Mouse (Mus musculus) lung, embryonic 14.5 days (tissue): ENCODE data around the gene Gpr146. TPM values are rescaled to one million over a fixed set of nuclear protein-coding genes. Genes with fewer than 3 reads are reported as not detected.

ENCODE experiments used
- ATAC-seq: fragments of 200-750 bp; cut with Nextera tagmentation; 2 replicates; pipeline ENCODE4 v1.8.0; 2017; ENCODE audit warnings: mild to moderate bottlenecking, moderate TSS enrichment, moderate library complexity; ENCODE audit not compliant: insufficient read depth
- DNase-seq: peaks from one replicate; pipeline ENCODE4 v3.0.0-alpha.2; 2015
- H3K27ac ChIP-seq: fragments of 300-500 bp; sonication (generic); 2 replicates; pipeline ENCODE4 v1.5.1; 2014; ENCODE audit warnings: low read depth, mild to moderate bottlenecking, moderate library complexity
- H3K27me3 ChIP-seq: fragments of 300-500 bp; sonication (generic); 2 replicates; pipeline ENCODE4 v1.6.1; 2014; ENCODE audit warnings: low read length, control low read depth; ENCODE audit not compliant: insufficient read depth
- H3K36me3 ChIP-seq: fragments of 300-500 bp; sonication (generic); 2 replicates; pipeline ENCODE4 v1.6.1; 2014; ENCODE audit warnings: control low read depth; ENCODE audit not compliant: insufficient read depth
- H3K4me1 ChIP-seq: fragments of 300-500 bp; sonication (generic); 2 replicates; pipeline ENCODE4 v1.6.1; 2014; ENCODE audit warnings: antibody characterized with exemption, control low read depth; ENCODE audit not compliant: insufficient read depth
- H3K4me2 ChIP-seq: fragments of 300-500 bp; sonication (generic); 2 replicates; pipeline ENCODE4 v1.6.1; 2014; ENCODE audit warnings: mild to moderate bottlenecking
- H3K4me3 ChIP-seq: fragments of 300-500 bp; sonication (generic); 2 replicates; pipeline ENCODE4 v1.5.1; 2014; ENCODE audit warnings: low read depth, low read length
- H3K9ac ChIP-seq: fragments of 300-500 bp; sonication (generic); 2 replicates; pipeline ENCODE4 v1.6.1; 2014
- H3K9me3 ChIP-seq: fragments of 300-500 bp; sonication (generic); 2 replicates; pipeline ENCODE4 v1.6.1; 2016; ENCODE audit warnings: low read depth, low read length, control low read depth
- CTCF ChIP-seq: IDR thresholded peaks from 2 replicates; pipeline ENCODE4 v1.5.1; 2016; ENCODE audit warnings: antibody characterized with exemption, low read depth
- WGBS: fragments of 180-500 bp; shearing (Covaris S2); extraction: QIAGEN DNeasy Blood & Tissue Kit; methylation state at CpG from one replicate; pipeline ENCODE4 v1.1.7; 2014; 5-methylcytosine and 5-hydroxymethylcytosine counted together
- polyA plus RNA-seq: library from polyadenylated mRNA; unstranded; fragments of >200 nt; fragmentation: Nextera tagmentation; extraction: Ambion mirVana; gene quantifications from 2 replicates; pipeline ENCODE4 v1.2.1, GENCODE M21; 2014

Gpr146 gene
- polyA plus RNA-seq, 1 experiment from 2014 or later, result 4.3 TPM

DNA sequence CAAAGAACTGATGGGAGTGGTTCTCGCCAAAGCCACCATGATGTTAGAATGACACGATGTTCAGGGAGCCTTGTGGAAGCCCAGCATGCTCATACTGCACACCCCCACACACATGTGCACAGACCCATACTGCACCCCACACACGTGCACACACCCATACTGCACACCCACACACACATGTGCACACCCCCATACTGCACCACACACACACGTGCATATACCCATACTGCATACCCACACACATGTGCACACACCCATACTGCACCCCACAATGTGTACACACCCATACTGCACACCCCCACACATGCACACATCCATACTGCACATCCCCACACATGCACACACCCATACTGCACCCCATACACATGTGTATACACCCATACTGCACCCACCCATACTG is 41.9 kb upstream of the Gpr146 start:
- no peaks in the 10 kb centered on the region for H3K9me3 ChIP-seq
- H3K4me1 ChIP-seq, result no peaks in the 10 kb centered on the region
- ATAC-seq (no peak), DNase-seq (no peak)
- TF ChIP-seq CTCF, result no peak
- H3K36me3 ChIP-seq, result peaks cover 41% of the 10 kb centered on the region
- no peak overlapping the region for H3K4me2 ChIP-seq
- WGBS, result 86% methylated on average over 4 of the region's 4 CpGs
- H3K4me3 ChIP-seq, result no peak overlapping the region
- H3K9ac ChIP-seq, result no peak overlapping the region
- no peaks in the 10 kb centered on the region for H3K27me3 ChIP-seq
- H3K27ac ChIP-seq, result no peak overlapping the region

DNA sequence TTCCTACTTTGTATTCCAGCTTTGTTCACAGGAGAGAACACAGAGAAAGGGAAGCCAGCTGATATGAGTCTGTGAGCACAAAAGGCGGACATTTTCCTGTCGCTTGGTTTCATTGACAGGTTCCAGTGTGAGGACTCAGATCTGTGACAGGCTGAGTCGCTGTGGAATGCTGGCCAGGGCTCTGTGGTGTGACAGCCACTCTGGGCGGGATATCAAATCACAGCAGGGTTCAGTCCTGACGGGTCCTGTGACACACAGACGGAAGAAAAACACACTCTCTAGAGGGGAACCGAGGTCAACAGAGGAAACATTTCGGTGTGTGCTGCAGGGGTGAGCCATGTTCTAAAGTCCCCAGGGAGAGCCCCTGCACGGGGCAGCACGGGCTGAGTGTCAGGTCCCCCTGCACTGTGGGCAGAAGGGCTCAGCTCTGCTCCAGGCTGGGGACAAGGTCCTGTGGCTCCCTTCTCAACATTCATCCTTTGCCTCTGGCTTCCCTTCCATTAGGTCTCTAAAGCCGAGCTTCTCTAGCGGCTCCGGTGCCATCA is 39.6 kb upstream of the Gpr146 start:
- ATAC-seq (no peak), DNase-seq (no peak)
- Histone ChIP-seq H3K4me2 (no peak overlapping the region), H3K9me3 (no peaks in the 10 kb centered on the region), H3K36me3 (peaks cover 60% of the 10 kb centered on the region), H3K4me3 (no peak overlapping the region), H3K27ac (no peak overlapping the region), H3K4me1 (no peaks in the 10 kb centered on the region), H3K9ac (no peak overlapping the region), H3K27me3 (no peaks in the 10 kb centered on the region)
- WGBS, result 61% methylated on average over 13 of the region's 13 CpGs
- TF ChIP-seq CTCF, result no peak

DNA sequence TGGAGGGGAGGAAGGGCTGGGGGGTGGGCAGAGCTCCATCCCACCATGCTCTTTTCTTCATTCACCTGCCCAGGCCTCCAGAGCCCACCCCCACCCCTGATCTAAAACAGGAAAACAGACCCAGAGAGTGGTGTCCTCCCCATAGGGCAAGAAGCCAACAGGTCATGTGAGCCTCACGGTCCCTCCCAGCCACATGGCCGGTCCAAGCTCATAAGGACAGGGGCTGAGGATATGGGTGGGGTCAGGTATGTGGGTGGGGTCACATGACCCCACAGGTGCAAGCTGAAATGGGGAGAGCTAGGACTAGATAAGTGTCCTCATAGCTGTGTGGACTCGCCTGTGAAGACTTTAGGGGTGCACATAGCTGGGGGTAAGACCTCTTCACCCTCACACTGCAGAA is 39.1 kb upstream of the Gpr146 start:
- Histone ChIP-seq H3K9me3 (no peaks in the 10 kb centered on the region), H3K36me3 (peaks cover 62% of the 10 kb centered on the region), H3K9ac (no peak overlapping the region), H3K4me3 (no peak overlapping the region), H3K4me1 (no peaks in the 10 kb centered on the region), H3K27ac (no peak overlapping the region), H3K27me3 (no peaks in the 10 kb centered on the region), H3K4me2 (no peak overlapping the region)
- no peak for TF ChIP-seq CTCF
- no peak for DNase-seq
- 68% methylated on average over 3 of the region's 3 CpGs for WGBS
- no peak for ATAC-seq

DNA sequence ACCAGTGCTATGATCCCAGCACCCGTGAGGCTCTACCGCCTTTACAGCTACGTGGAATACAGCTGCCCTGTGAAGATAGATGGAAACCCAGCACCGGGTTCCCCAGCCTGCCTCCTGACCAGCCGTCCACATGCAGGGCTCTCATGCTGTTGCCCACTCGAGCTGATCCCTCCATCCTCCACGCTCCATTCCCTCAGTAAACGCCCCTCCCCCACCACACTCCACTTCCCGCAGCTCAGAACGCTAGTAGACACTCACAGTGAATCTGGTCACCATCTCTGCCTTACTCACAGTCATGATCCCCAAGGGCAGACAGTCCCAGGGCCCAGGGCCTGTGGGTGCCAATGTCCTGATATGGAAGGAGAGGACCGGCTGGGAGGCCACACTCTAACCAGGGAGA is 38.6 kb upstream of the Gpr146 start:
- H3K4me3 ChIP-seq, result no peak overlapping the region
- no peak overlapping the region for H3K9ac ChIP-seq
- 68% methylated on average over 11 of the region's 11 CpGs for WGBS
- no peak for ATAC-seq
- DNase-seq, result no peak
- no peaks in the 10 kb centered on the region for H3K9me3 ChIP-seq
- no peaks in the 10 kb centered on the region; the same call in 1 of the 2 replicates for H3K4me1 ChIP-seq
- no peak overlapping the region for H3K4me2 ChIP-seq
- H3K27me3 ChIP-seq, result no peaks in the 10 kb centered on the region
- no peak for TF ChIP-seq CTCF
- peaks cover 62% of the 10 kb centered on the region for H3K36me3 ChIP-seq
- H3K27ac ChIP-seq, result no peak overlapping the region

DNA sequence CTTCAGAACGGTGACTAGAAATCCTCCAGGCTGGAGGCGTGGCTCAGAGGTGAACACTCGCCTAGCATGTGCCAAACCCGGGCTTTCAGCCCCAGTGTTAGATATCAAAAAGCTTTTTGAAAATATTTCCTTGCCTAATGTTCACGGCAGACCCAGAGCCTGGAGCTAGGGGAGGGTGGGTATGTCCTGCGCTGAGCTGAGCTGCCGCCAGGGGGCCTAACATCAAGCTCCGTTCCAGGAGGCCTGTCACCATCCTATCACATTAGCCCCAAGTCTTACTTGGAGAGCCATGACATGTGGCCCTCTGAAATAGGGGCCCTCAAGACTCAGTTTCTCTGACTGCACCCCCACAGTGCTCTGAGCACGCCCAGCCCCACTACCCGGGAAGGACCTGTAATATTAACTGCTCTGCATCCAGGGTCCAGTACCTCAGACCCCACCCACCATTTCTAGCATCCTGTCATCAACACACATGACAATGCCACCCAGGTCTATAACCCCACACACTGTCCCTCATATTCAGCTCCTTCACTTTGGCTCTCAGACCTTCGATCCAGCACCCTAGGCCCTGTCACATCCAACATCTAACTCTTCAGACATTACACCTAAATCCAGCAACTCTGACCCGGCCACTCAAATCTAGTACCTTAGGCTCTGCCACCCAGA is 33.3 kb upstream of the Gpr146 start:
- TF ChIP-seq CTCF, result peak; percentile 89
- Histone ChIP-seq H3K4me3 (peak overlapping the region; percentile 79), H3K27me3 (no peaks in the 10 kb centered on the region), H3K9ac (peak overlapping the region; percentile 91), H3K36me3 (peaks cover 36% of the 10 kb centered on the region), H3K4me2 (peak overlapping the region; percentile 96), H3K4me1 (peaks cover 2% of the 10 kb centered on the region; the same call in 1 of the 2 replicates), H3K27ac (0 out of 2 replicates have a peak overlapping the region, but pooled peaks have one; percentile 26), H3K9me3 (no peaks in the 10 kb centered on the region)
- peak; percentile 72 for ATAC-seq
- 3% methylated on average over 12 of the region's 12 CpGs for WGBS
- DNase-seq, result peak; percentile 91

DNA sequence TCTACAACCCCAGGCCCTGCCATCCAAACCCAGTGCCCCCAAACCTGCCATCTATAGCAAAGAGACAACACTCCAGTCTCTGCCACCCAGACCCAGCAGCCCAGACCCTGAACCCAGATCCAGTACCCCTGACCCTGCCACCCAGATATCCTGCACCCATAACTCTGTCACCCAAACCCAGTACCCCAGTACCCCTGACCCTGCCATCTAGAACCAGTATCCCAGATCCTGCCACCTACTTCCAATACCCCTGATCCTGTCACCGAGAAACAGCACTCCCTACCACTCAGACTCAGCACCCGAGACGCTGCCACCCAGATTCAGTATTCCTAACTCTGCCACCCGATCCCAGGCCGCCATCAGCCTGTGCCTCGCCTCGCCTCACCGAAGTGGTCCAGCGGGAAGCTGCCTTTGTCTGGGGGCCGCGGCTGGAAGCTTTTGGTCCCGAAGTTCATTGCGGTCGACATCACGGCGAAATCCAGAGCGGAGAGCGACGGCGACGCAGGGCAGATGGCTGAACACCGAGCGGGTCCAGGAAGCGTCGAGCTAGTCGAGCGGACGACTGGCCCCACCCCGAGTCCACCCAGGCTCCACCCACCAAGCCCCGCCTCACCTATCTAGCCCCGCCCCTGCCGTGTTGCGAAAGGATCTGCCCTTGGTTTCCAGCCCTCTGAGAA is 32.7 kb upstream of the Gpr146 start:
- Histone ChIP-seq H3K4me3 (peak overlapping the region; percentile 79), H3K9me3 (no peaks in the 10 kb centered on the region), H3K9ac (peak overlapping the region; percentile 91), H3K4me1 (peaks cover 2% of the 10 kb centered on the region; the same call in 1 of the 2 replicates), H3K27ac (peak overlapping the region; percentile 59; the same call in 1 of the 2 replicates), H3K36me3 (peaks cover 29% of the 10 kb centered on the region), H3K4me2 (peak overlapping the region; percentile 96), H3K27me3 (no peaks in the 10 kb centered on the region)
- 0% methylated on average over 33 of the region's 33 CpGs for WGBS
- ATAC-seq, result peak; percentile 92
- no peak for TF ChIP-seq CTCF
- peak; percentile 97 for DNase-seq

DNA sequence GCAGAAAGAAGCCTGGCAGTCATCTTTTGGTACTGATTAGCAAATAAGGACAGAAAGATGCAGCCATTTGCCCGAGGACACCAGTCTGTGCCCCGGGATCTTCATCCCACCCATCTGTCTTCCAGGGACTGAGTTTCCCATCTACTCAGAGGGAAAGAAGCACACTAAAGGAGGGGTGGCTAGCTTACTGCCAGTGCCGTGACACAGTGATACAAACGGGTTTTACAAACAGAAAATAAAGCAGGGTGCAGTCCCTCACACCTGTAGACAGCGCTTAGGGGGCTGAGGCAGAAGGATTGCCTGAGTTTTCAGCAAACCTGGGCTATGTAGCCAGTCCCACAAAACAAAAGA is 32.2 kb upstream of the Gpr146 start:
- Histone ChIP-seq H3K4me1 (peaks cover 2% of the 10 kb centered on the region; the same call in 1 of the 2 replicates), H3K9me3 (no peaks in the 10 kb centered on the region), H3K27me3 (no peaks in the 10 kb centered on the region), H3K27ac (peak overlapping the region; percentile 40; the same call in 1 of the 2 replicates), H3K36me3 (peaks cover 24% of the 10 kb centered on the region), H3K4me3 (peak overlapping the region; percentile 79), H3K4me2 (peak overlapping the region; percentile 96), H3K9ac (peak overlapping the region; percentile 51)
- 10% methylated on average over 5 of the region's 5 CpGs for WGBS
- DNase-seq (no peak), ATAC-seq (peak; percentile 44)
- TF ChIP-seq CTCF, result no peak
